Mouse (Mus musculus): ENCODE data around the gene Taok3.

GRCm38 (mm10) chr5:117111774-117112112 is 8.2 kb upstream of the Taok3 start:
- TF ChIP-seq CTCF (IDR thresholded peaks at IDR 0.05; ENCODE audit: low read depth): no peak
- TF ChIP-seq EP300 (IDR thresholded peaks at IDR 0.05; ENCODE audit: low read depth): no peak
